Mouse (Mus musculus) MEL-GATA-1-ER (cell line): ENCODE data around the gene Ddx41.

ENCODE experiments used
- DNase-seq: peaks from one replicate; pipeline ENCODE4 v3.0.0-alpha.2; 2012; ENCODE audit warnings: low read depth; ENCODE audit errors: extremely low read depth

The Ddx41 gene

DNA sequence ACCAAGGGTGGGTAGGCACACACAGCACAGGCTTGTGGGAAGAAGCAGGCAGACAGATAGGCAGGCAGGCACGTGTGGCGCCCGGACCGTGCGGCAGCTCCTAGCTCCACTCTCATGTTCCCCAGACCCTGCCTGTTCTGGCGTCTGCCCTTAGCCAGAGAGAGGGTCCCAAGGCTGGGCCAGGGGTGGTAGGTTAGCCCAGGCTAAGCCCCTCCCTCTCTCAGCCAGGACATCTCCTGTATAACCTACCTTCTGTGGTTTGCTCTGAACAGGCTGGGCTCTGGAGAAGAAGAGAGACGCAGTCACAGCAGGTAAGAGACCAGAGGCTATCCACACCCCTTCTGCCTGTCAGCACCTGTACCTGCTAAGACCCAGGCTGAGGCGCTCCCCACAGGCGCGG is 27.9 kb downstream of the Ddx41 start:
- DNase-seq = no peak

DNA sequence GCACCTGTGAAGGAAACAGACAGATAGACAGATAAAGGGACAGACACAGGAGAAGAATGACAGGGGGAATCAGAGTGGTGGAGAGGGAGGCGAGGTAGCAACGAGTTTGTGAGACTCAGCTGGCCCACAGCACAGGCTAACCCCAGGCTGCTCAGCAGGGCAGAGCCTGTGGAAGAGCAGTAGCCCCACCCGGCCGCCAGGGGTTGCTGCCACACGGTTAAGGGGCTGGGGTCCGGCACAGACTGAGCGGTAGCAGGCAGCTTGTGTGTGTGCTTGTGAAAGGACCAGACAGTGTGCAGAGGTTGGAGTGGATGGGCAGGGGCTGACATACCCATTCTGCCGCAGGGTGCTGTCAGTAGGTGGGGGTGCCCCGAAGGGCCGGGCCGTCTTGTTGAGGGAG is 28.6 kb downstream of the Ddx41 start:
- DNase-seq = no peak

DNA sequence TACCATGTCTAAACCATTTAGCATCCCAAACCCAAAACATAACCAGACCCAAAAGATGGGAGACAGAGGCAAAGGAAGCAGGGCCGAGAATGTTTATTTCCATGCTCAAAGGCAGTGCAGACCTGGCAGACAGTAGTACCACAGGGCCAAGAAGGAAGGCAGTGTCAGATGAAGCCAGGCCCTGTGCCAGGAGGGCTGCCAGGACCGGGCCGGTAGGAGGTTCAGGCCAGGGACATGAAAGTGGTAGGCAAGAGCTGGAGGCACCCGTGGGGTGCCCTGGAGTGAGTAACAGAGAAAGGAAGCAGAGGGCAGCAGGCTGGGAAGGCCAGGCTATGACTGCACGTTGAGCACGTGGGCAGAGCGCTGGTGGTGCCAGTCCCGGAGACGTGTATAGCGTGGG is 29.8 kb downstream of the Ddx41 start:
- DNase-seq = no peak

GRCm38 (mm10) chr13:55505810-55506209 is 30.6 kb downstream of the Ddx41 start:
- no peak for DNase-seq

GRCm38 (mm10) chr13:55504390-55504789 is 32.1 kb downstream of the Ddx41 start:
- no peak for DNase-seq

GRCm38 (mm10) chr13:55502405-55502804 is 34.1 kb downstream of the Ddx41 start:
- no peak for DNase-seq

- no peak for DNase-seq
Measured at GRCm38 (mm10) chr13:55500575-55500974, 35.9 kb downstream of the Ddx41 start.

DNA sequence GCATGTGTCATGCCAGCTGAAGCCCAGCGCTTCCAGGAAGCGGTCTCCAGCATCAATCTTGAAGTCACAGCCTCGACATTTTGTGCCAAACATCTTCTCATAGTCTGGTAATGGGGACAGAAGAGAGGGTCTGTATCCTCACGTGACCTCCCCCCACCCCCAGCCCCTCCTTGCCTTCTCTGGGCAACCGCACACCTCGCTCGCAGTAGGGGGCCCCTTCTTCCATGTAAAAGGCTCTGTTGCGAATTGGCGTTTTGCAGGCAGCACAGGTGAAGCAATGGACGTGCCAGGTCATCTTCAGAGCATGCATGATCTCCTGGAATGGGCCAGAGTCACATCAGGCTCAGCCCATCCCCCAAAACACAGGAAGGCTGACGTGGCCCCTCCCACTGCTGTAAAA is 37.6 kb downstream of the Ddx41 start:
- no peak for DNase-seq

- no peak for DNase-seq
Measured at GRCm38 (mm10) chr13:55496661-55497060, 39.8 kb downstream of the Ddx41 start.

DNA sequence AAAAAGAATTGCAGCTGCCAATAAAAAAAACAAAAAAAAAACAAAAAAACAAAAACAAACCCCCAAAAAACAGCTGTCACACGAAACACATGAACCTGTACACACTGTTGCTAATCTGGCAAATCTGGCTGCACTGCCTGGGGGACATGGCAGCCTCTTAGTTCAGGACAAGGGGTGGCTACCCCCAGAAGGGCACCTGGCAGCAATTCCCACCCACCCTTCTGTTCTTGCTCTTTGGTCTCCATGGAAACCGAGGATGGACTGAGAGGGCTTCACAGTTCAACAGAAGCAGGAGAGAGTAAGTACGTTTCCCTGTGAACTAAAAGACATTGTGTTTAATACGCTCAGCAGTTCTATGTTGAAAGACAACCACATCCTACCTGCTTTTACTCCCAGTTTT is 40.8 kb downstream of the Ddx41 start:
- DNase-seq = no peak

GRCm38 (mm10) chr13:55494883-55495621 is 41.4 kb downstream of the Ddx41 start:
- DNase-seq = peak; percentile 90

DNA sequence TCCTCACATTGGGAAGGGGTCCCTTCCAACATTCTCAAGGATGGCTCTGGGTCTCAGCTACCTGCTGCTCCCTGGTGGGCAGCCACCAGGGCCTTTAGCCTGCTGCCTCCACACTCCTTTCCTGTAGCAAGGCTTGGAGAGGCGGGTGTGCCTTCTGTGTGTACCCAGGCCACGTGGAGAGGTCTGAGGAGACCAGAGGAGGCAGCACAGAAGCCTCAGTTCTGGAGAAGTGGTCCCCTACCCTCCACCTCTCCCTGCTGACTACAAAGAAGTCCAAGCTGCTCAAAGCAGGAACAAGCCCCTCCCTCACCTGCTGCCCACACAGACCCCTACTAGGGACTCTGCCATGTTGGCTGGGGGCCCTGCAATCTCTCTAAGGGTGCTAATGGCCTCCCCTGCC is 42.2 kb downstream of the Ddx41 start:
- no peak for DNase-seq

DNA sequence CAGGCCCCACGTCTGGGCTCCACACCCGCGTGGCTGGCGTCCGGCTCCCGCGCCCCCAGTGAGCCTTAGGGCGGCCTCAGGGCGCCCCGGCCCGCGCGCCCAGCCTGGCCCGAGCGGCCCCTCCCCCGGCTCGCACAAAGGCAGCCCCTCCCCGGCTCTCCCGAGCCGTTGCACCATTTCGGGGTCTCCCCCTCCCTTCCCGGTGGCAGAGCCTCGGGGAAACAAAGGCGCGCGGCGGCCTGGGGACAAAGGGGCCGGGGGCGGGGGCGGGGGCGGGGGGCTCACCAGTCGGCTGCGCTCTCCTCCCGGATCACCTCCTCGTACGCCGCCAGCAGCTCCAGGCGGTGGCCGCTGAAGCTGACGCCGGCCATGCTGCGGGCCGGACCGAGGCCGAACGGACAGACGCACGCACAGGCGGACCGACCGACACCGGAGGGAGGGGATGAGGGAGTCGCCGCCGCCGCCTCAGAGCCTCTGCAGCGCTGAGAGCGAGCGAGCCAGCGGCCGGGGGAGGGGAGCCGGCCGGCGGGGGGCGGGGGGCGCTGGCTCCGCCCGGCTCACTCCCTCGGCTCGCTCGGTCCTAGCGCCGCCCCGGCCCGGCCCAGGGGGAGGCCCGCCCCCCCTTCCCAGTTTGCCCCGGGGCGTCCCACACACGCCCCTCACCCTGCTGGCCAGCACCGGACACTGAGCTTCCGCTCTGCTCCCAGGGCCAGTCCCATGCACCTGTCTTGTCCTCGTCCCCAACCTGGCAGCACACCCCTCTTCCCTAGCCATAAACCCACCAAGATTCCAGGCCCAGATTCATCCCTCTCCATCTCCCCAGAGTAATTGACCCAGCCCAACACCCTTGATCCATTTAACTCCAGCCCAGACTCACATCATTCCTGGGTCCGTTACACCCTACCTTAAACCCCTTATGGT is 48.6 kb downstream of the Ddx41 start, which contains the start of gene Dbn1:
TSS of gene Dbn1 (minus strand) at position 534 of the 921 bp plus-strand sequence.
- DNase-seq = no peak

DNA sequence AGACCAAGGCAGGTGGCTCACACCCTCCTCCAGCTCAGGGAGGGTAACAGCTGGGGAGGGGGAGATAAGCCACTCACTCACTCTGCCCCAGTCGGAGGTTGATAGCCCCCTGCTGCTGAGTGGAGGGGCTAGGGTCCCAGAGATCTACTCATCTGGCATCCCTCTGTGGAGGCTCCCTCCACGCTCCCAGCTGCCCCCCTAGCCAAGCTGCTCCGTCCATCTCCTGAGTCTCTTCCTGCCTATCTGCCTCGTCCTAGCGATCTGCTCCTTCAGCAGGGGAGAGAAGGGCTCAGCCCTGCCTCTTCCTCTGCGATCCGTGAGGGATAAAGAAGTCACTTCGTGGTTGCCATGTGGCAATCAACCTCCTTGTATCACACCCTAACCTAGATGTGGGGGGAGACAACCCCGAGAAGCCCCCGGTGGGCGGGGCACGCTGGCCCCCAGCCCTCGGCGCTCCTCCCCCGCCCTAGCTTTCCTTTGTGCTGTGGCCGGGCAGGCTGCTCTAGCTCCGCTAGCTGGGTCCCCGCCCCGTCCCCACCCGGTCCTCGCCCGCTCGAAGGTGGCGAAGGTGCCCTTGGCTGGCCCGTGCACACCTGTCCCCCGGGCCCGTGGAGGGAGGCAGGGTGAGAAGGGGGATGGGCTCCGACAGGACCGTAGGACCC is 49.4 kb downstream of the Ddx41 start:
- no peak for DNase-seq

DNA sequence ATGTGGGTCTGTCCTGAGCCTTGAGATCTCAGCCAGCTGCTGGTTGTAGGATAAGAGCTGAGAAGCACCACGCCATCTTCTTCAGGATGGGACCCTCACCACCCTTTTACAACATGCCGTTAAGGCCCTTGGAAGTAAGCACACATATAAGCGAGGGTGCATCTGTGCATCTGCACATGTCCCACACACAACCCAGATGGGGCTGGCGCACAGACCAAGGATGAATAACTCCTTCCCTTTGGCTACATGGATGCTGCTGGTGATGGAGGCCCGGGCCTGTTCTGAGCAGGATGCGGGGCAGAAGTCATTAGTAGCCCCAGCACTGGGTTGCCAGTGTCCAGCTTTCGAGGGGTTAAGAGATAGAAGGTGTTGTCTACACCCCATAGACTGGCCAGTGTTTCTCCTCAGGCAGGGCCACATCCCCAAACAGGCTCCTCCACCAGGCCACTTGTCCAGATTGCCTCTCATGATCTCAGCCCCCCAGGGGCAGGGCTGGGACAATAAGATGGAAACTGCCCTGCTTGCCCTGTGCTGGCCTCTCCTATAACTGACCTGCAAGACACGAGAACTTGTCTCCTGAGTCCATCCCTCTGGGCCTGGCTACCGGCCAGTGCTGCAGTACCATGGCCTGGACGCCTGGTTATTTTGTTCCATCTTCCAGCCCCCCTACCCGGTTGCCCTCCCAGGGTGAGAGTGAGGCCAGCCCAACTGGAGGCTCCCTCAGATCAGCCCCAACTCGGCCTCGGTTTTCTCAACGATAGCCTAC is 50.2 kb downstream of the Ddx41 start:
- DNase-seq = no peak

GRCm38 (mm10) chr13:55484520-55485088 is 51.9 kb downstream of the Ddx41 start:
- DNase-seq = no peak

- DNase-seq = no peak
Measured at GRCm38 (mm10) chr13:55483593-55483992, 52.9 kb downstream of the Ddx41 start.

- DNase-seq = no peak
Measured at GRCm38 (mm10) chr13:55483071-55483470, 53.4 kb downstream of the Ddx41 start.

DNA sequence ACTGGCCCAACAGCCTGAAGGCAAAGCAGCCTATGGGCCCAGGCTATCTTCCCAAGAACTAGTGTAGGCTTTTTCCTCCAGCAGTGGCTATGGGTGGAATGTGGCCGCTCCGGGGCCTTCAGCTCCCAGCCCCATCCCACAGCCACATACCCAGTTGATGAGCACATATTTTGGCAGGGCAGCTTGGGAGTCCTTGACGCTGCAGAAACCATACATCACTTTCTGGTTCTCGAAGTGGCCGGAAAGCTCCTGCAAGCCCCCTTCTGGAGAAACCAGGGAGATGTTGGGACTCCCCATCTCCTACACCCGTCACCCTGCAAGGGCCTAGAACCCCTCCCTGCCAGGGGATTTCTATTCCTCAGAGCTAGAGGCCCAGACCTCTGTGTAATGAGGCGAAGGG is 53.9 kb downstream of the Ddx41 start:
- DNase-seq = no peak
